Mouse (Mus musculus) heart, postnatal 0 days (tissue): Measurements from ENCODE around the gene Nek11. TPM values are rescaled to one million over a fixed set of nuclear protein-coding genes. Genes with fewer than 3 reads are reported as not detected.

Experiments
- ATAC-seq: fragments of 200-750 bp; cut with Nextera tagmentation; 2 replicates; pipeline ENCODE4 v1.8.0; 2017; ENCODE audit warnings: low read depth, moderate number of reproducible peaks, moderate library complexity; ENCODE audit not compliant: insufficient read depth
- DNase-seq: peaks from one replicate; pipeline ENCODE4 v3.0.0-alpha.2; 2016; ENCODE audit warnings: low spot score
- H3K27ac ChIP-seq: fragments of 300-500 bp; sonication (generic); 2 replicates; pipeline ENCODE4 v1.5.1; 2014; ENCODE audit warnings: low read depth, mild to moderate bottlenecking
- H3K27me3 ChIP-seq: fragments of 300-500 bp; sonication (generic); 2 replicates; pipeline ENCODE4 v1.6.1; 2014; ENCODE audit warnings: low read length, mixed read lengths; ENCODE audit not compliant: control insufficient read depth, insufficient read depth
- H3K36me3 ChIP-seq: fragments of 300-500 bp; sonication (generic); replicated peaks from 2 replicates; pipeline ENCODE4 v1.6.1; 2014; ENCODE audit warnings: low read length, mixed read lengths; ENCODE audit not compliant: control insufficient read depth, insufficient read depth
- H3K4me1 ChIP-seq: fragments of 300-500 bp; sonication (generic); 2 replicates; pipeline ENCODE4 v1.6.1; 2014; ENCODE audit warnings: antibody characterized with exemption; ENCODE audit not compliant: control insufficient read depth, insufficient read depth
- H3K4me2 ChIP-seq: fragments of 300-500 bp; sonication (generic); 2 replicates; pipeline ENCODE4 v1.6.1; 2014; ENCODE audit warnings: low read depth, mild to moderate bottlenecking, low read length, moderate library complexity
- H3K4me3 ChIP-seq: fragments of 300-500 bp; sonication (generic); 2 replicates; pipeline ENCODE4 v1.5.1; 2014; ENCODE audit warnings: low read depth, low read length
- H3K9ac ChIP-seq: fragments of 300-500 bp; sonication (generic); replicated peaks from 2 replicates; pipeline ENCODE4 v1.6.1; 2014; ENCODE audit warnings: low read depth, low read length, mixed read lengths
- H3K9me3 ChIP-seq: fragments of 300-500 bp; sonication (generic); replicated peaks from 2 replicates; pipeline ENCODE4 v1.6.1; 2016; ENCODE audit warnings: low read length; ENCODE audit not compliant: control insufficient read depth
- CTCF ChIP-seq: IDR thresholded peaks from 2 replicates; pipeline ENCODE4 v1.5.1; 2016; ENCODE audit warnings: antibody characterized with exemption, control low read depth, low read depth
- EP300 ChIP-seq: IDR thresholded peaks from 2 replicates; pipeline ENCODE4 v1.6.1; 2016; ENCODE audit warnings: antibody characterized with exemption, low read depth
- WGBS: fragments of 180-500 bp; shearing (Covaris S2); extraction: QIAGEN DNeasy Blood & Tissue Kit; methylation state at CpG from one replicate; pipeline ENCODE4 v1.1.7; 2014; 5-methylcytosine and 5-hydroxymethylcytosine counted together
- polyA plus RNA-seq: library from polyadenylated mRNA; unstranded; fragments of >200 nt; fragmentation: Nextera tagmentation; extraction: Ambion mirVana; gene quantifications from 2 replicates; pipeline ENCODE4 v1.2.1, GENCODE M21; 2015
- total RNA-seq: library from RNA; depleted of rRNA; stranded (reverse); fragments of >200 nt; gene quantifications from 2 replicates; pipeline ENCODE4 v1.2.3, GENCODE M21; 2014; ENCODE audit warnings: low replicate concordance

Gene Nek11
- total and polyA plus RNA-seq, 2 experiments from 2014 or later = 0.11 TPM; not detected in 1

- no peaks in the 10 kb centered on the region for H3K27me3 ChIP-seq
- H3K9me3 ChIP-seq = no peaks in the 10 kb centered on the region
- WGBS = 34% methylated on average over 7 of the region's 7 CpGs
- H3K4me1 ChIP-seq = no peaks in the 10 kb centered on the region
- H3K27ac ChIP-seq = no peak overlapping the region
- no peak for DNase-seq
- no peaks in the 10 kb centered on the region for H3K36me3 ChIP-seq
- ATAC-seq = no peak
- TF ChIP-seq CTCF (no peak), EP300 (no peak)
- H3K4me2 ChIP-seq = no peak overlapping the region
- no peak overlapping the region for H3K9ac ChIP-seq
- no peak overlapping the region for H3K4me3 ChIP-seq
Observed at GRCm38 (mm10) chr9:105284670-105285069, 110.7 kb downstream of the Nek11 start.

GRCm38 (mm10) chr9:105282725-105283124 is 112.6 kb downstream of the Nek11 start:
- TF ChIP-seq CTCF = peak; percentile 30
- TF ChIP-seq EP300 = no peak
- Histone ChIP-seq H3K4me3 (no peak overlapping the region), H3K27me3 (no peaks in the 10 kb centered on the region), H3K36me3 (no peaks in the 10 kb centered on the region), H3K27ac (no peak overlapping the region), H3K9ac (no peak overlapping the region), H3K4me1 (no peaks in the 10 kb centered on the region), H3K9me3 (no peaks in the 10 kb centered on the region), H3K4me2 (no peak overlapping the region)
- DNase-seq (no peak), ATAC-seq (no peak)
- 31% methylated on average over 4 of the region's 4 CpGs for WGBS

DNA sequence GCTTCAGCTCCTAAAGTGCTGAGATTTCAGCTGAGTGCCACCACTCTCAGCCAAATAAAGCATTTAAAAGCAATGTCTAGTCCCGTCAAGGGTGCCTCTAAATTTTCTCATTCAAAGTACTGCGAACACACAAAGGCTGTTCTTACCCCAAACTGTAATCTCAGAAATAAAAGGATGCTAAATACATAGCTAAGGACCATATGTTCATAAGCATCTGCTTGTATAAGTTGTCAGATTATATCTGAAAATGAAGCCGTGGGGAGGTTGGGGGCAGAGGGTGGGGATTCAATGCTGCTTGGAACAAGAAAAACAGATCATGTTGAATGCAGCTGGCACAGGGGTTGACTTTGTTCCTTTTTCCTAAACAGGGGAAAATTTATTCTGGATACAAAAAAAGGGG is 120.4 kb downstream of the Nek11 start:
- no peaks in the 10 kb centered on the region for H3K9me3 ChIP-seq
- no peak overlapping the region for H3K27ac ChIP-seq
- no peak for TF ChIP-seq CTCF
- no peak for TF ChIP-seq EP300
- ATAC-seq (no peak), DNase-seq (no peak)
- H3K4me2 ChIP-seq = no peak overlapping the region
- no peaks in the 10 kb centered on the region for H3K36me3 ChIP-seq
- no peak overlapping the region for H3K9ac ChIP-seq
- H3K4me1 ChIP-seq = no peaks in the 10 kb centered on the region
- H3K27me3 ChIP-seq = no peaks in the 10 kb centered on the region
- 81% methylated on average over 3 of the region's 3 CpGs for WGBS
- H3K4me3 ChIP-seq = no peak overlapping the region

- no peaks in the 10 kb centered on the region for H3K9me3 ChIP-seq
- H3K4me1 ChIP-seq = no peaks in the 10 kb centered on the region
- no peak for ATAC-seq
- no peaks in the 10 kb centered on the region for H3K27me3 ChIP-seq
- TF ChIP-seq EP300 = no peak
- no peak for TF ChIP-seq CTCF
- DNase-seq = no peak
- H3K27ac ChIP-seq = no peak overlapping the region
- no peaks in the 10 kb centered on the region for H3K36me3 ChIP-seq
- no peak overlapping the region for H3K9ac ChIP-seq
- no peak overlapping the region for H3K4me3 ChIP-seq
- 54% methylated on average over 6 of the region's 6 CpGs for WGBS
- no peak overlapping the region for H3K4me2 ChIP-seq
Observed at GRCm38 (mm10) chr9:105274286-105274685, 121.0 kb downstream of the Nek11 start.

DNA sequence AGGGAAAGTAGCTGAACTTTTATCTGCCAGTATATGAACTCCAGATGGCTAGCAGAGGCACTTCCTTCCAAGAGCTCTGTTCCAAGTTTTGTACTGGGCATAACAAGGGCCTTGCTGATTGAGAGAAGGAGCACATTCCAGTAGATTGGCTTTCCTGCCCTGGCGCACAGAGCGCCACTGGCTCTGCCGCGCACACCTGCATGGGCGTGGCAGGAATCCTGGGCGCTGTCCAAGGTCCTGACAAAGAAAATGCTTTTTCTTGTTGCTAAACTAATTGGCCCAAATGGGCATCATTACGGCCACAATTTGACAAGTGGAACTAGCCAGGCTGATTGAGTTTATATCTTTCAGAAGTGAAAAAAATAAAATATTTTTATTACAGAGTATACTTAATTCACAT is 123.1 kb downstream of the Nek11 start:
- Histone ChIP-seq H3K27ac (no peak overlapping the region), H3K4me1 (no peaks in the 10 kb centered on the region), H3K27me3 (no peaks in the 10 kb centered on the region), H3K9me3 (no peaks in the 10 kb centered on the region), H3K4me3 (no peak overlapping the region), H3K4me2 (no peak overlapping the region), H3K9ac (no peak overlapping the region), H3K36me3 (no peaks in the 10 kb centered on the region)
- DNase-seq (no peak), ATAC-seq (no peak)
- 9% methylated on average over 7 of the region's 7 CpGs for WGBS
- no peak for TF ChIP-seq CTCF
- TF ChIP-seq EP300 = no peak

DNA sequence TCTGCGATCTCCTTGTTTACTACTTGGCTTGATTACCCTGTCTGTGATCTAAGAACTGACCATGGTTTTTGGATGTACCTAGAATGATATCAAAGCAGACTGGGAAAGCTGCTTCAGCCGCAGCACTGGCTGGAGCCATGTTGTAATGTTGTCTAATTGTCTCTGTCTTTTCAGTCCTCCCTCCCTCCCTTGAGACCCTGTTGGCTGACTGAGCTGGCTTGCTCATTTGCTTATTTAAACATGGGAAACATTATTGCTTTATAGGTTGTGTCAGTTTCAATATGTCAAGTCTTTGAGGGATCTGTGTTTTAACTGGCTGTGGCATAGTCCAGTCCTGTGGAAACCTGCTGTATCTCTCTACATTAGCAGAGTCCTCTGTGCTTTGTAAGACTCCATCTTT is 132.2 kb downstream of the Nek11 start:
- no peak overlapping the region for H3K4me3 ChIP-seq
- WGBS = 59% methylated on average over 2 of the region's 2 CpGs
- H3K9me3 ChIP-seq = no peaks in the 10 kb centered on the region
- no peaks in the 10 kb centered on the region for H3K27me3 ChIP-seq
- H3K4me1 ChIP-seq = no peaks in the 10 kb centered on the region
- ATAC-seq (no peak), DNase-seq (no peak)
- no peak overlapping the region for H3K27ac ChIP-seq
- H3K9ac ChIP-seq = no peak overlapping the region
- TF ChIP-seq CTCF (no peak), EP300 (no peak)
- H3K36me3 ChIP-seq = no peaks in the 10 kb centered on the region
- H3K4me2 ChIP-seq = no peak overlapping the region
